Mouse (Mus musculus) MEL (cell line): ENCODE data around the gene Akap13. TPM values are rescaled to one million over a fixed set of nuclear protein-coding genes. Genes with fewer than 3 reads are reported as not detected.

Experiments used
- DNase-seq: peaks from one replicate; pipeline ENCODE4 v3.0.0; 2011; ENCODE audit warnings: low read depth, low spot score
- H3K27ac ChIP-seq: 2 replicates; pipeline ENCODE4 v1.5.1; 2012; ENCODE audit warnings: low read depth, mild to moderate bottlenecking, control low read depth, low read length, moderate library complexity; ENCODE audit not compliant: control insufficient read depth
- H3K27me3 ChIP-seq, 2 experiments: fragments of 150-350 bp in 1 of 2; sonication (generic) in 1 of 2; 2 replicates each; pipeline ENCODE4 v1.6.1; 2012; ENCODE audit warnings: low read length in 2 of 2, mild to moderate bottlenecking in 2 of 2, improper control_type of control experiment in 1 of 2, moderate library complexity in 1 of 2; ENCODE audit not compliant: insufficient read depth in 2 of 2, control insufficient read depth in 1 of 2
- H3K36me3 ChIP-seq, 2 experiments: 2 replicates each; pipeline ENCODE4 v1.6.1; 2012 to 2014; ENCODE audit warnings: low read length in 2 of 2, improper control_type of control experiment in 1 of 2, inconsistent platforms in 1 of 2, mild to moderate bottlenecking in 1 of 2; ENCODE audit not compliant: insufficient read depth in 2 of 2, control insufficient read depth in 1 of 2
- H3K4me1 ChIP-seq, 2 experiments: fragments of 150-350 bp in 1 of 2; sonication (generic) in 1 of 2; 2 replicates each; pipeline ENCODE4 v1.6.1; 2012; ENCODE audit warnings: low read length in 2 of 2, improper control_type of control experiment in 1 of 2, mild to moderate bottlenecking in 1 of 2; ENCODE audit not compliant: insufficient read depth in 2 of 2, control insufficient read depth in 1 of 2
- H3K4me3 ChIP-seq, 2 experiments: fragments of 150-350 bp in 1 of 2; sonication (generic) in 1 of 2; 2 replicates each; pipeline ENCODE4 v1.5.1; 2012; ENCODE audit warnings: low read depth in 2 of 2, low read length in 2 of 2, mild to moderate bottlenecking in 2 of 2, moderate library complexity in 2 of 2, control low read depth in 1 of 2, improper control_type of control experiment in 1 of 2; ENCODE audit not compliant: control insufficient read depth in 1 of 2, insufficient read depth in 1 of 2
- H3K79me2 ChIP-seq: 2 replicates; pipeline ENCODE4 v1.6.1; 2012; ENCODE audit warnings: mild to moderate bottlenecking, low read length, moderate library complexity; ENCODE audit not compliant: control insufficient read depth, poor library complexity, insufficient read depth
- H3K9ac ChIP-seq: 2 replicates; pipeline ENCODE4 v1.6.1; 2012; ENCODE audit warnings: low read depth, mild to moderate bottlenecking, control low read depth, low read length, moderate library complexity; ENCODE audit not compliant: control insufficient read depth, poor library complexity, severe bottlenecking
- H3K9me3 ChIP-seq: fragments of 150-350 bp; sonication (generic); replicated peaks from 2 replicates; pipeline ENCODE4 v1.6.1; 2012; ENCODE audit warnings: mild to moderate bottlenecking, low read length, improper control_type of control experiment, moderate library complexity; ENCODE audit not compliant: insufficient read depth
- CHD2 ChIP-seq: IDR thresholded peaks from 2 replicates; pipeline ENCODE4 v1.6.1; 2011; ENCODE audit warnings: low read length, improper control_type of control experiment
- EP300 ChIP-seq, 2 experiments: IDR thresholded peaks; 2 replicates each; pipeline ENCODE4 v1.6.1; 2011; ENCODE audit warnings: improper control_type of control experiment in 2 of 2, low read length in 2 of 2, low read depth in 1 of 2, mild to moderate bottlenecking in 1 of 2
- ETS1 ChIP-seq: IDR thresholded peaks from 2 replicates; pipeline ENCODE4 v1.6.1; 2012; ENCODE audit warnings: low read depth, mild to moderate bottlenecking, inconsistent platforms, low read length, improper control_type of control experiment, moderate library complexity
- JUND ChIP-seq: IDR thresholded peaks from 2 replicates; pipeline ENCODE4 v1.6.1; 2011; ENCODE audit warnings: low read depth, mild to moderate bottlenecking, improper control_type of control experiment, low read length
- KAT2A ChIP-seq: conservative IDR thresholded peaks from 2 replicates; pipeline ENCODE4 v1.6.1; 2012; ENCODE audit warnings: low read depth, low read length, improper control_type of control experiment, inconsistent platforms
- MAX ChIP-seq: IDR thresholded peaks from 2 replicates; pipeline ENCODE4 v1.6.1; 2011; ENCODE audit warnings: low read length, improper control_type of control experiment
- MAZ ChIP-seq: IDR thresholded peaks from 2 replicates; pipeline ENCODE4 v1.6.1; 2012; ENCODE audit warnings: low read depth, mild to moderate bottlenecking, inconsistent platforms, low read length, improper control_type of control experiment
- MEF2A ChIP-seq: IDR thresholded peaks from 2 replicates; pipeline ENCODE4 v1.6.1; 2014; ENCODE audit warnings: low read depth, mild to moderate bottlenecking, inconsistent platforms, low read length, improper control_type of control experiment; ENCODE audit not compliant: poor library complexity, insufficient replicate concordance, severe bottlenecking; ENCODE audit errors: extremely low read depth
- MXI1 ChIP-seq: IDR thresholded peaks from 2 replicates; pipeline ENCODE4 v1.6.1; 2011; ENCODE audit warnings: mild to moderate bottlenecking, low read depth, low read length, improper control_type of control experiment
- NRF1 ChIP-seq: IDR thresholded peaks from 2 replicates; pipeline ENCODE4 v1.6.1; 2014; ENCODE audit warnings: low read depth, mild to moderate bottlenecking, inconsistent platforms, low read length, improper control_type of control experiment, moderate library complexity; ENCODE audit not compliant: poor library complexity, insufficient read depth, severe bottlenecking
- POLR2A ChIP-seq, 2 experiments: IDR thresholded peaks; 2 replicates each; pipeline ENCODE4 v1.6.1; 2011 to 2012; ENCODE audit warnings: low read length in 2 of 2, mild to moderate bottlenecking in 2 of 2, control low read depth in 1 of 2, improper control_type of control experiment in 1 of 2, low read depth in 1 of 2, moderate library complexity in 1 of 2; ENCODE audit not compliant: control insufficient read depth in 1 of 2, insufficient read depth in 1 of 2, poor library complexity in 1 of 2
- POLR2AphosphoS5 ChIP-seq: IDR thresholded peaks from 2 replicates; pipeline ENCODE4 v1.6.1; 2012; ENCODE audit warnings: low read depth, borderline replicate concordance, mild to moderate bottlenecking, inconsistent platforms, low read length, moderate library complexity, mixed read lengths
- RAD21 ChIP-seq: IDR thresholded peaks from 2 replicates; pipeline ENCODE4 v1.6.1; 2011; ENCODE audit warnings: mild to moderate bottlenecking, low read depth, low read length, improper control_type of control experiment
- RCOR1 ChIP-seq: IDR thresholded peaks from 2 replicates; pipeline ENCODE4 v1.6.1; 2012; ENCODE audit warnings: low read depth, mild to moderate bottlenecking, inconsistent platforms, low read length, improper control_type of control experiment
- TAL1 ChIP-seq: IDR thresholded peaks from 2 replicates; pipeline ENCODE4 v1.6.1; 2012; ENCODE audit warnings: mild to moderate bottlenecking, inconsistent platforms, low read length, moderate library complexity, mixed read lengths
- TCF12 ChIP-seq: IDR thresholded peaks from 2 replicates; pipeline ENCODE4 v1.6.1; 2014; ENCODE audit warnings: low read depth, mild to moderate bottlenecking, inconsistent platforms, low read length, improper control_type of control experiment, moderate library complexity
- UBTF ChIP-seq: IDR thresholded peaks from 2 replicates; pipeline ENCODE4 v1.6.1; 2012; ENCODE audit warnings: low read depth, mild to moderate bottlenecking, inconsistent platforms, low read length, improper control_type of control experiment, moderate library complexity, borderline replicate concordance; ENCODE audit not compliant: insufficient read depth
- USF2 ChIP-seq, 2 experiments: IDR thresholded peaks; 2 replicates each; pipeline ENCODE4 v1.6.1; 2011 to 2012; ENCODE audit warnings: improper control_type of control experiment in 2 of 2, low read length in 2 of 2, borderline replicate concordance in 1 of 2, inconsistent platforms in 1 of 2, low read depth in 1 of 2, mild to moderate bottlenecking in 1 of 2; ENCODE audit not compliant: insufficient read depth in 1 of 2
- ZC3H11A ChIP-seq: IDR thresholded peaks from 2 replicates; pipeline ENCODE4 v1.6.1; 2012; ENCODE audit warnings: low read depth, mild to moderate bottlenecking, inconsistent platforms, low read length, improper control_type of control experiment
- polyA plus RNA-seq, 2 experiments: library from polyadenylated mRNA; stranded (reverse) in 1 of 2; unstranded in 1 of 2; fragments of >175 nt in 1 of 2; fragments of >200 nt in 1 of 2; gene quantifications; 2 replicates each; pipeline versions ENCODE4 v1.2.1 to v1.2.4; 2012; ENCODE audit warnings: low replicate concordance in 2 of 2, low read depth in 1 of 2; ENCODE audit not compliant: insufficient read length in 2 of 2, insufficient read depth in 1 of 2, missing spikeins in 1 of 2
- total RNA-seq: library from RNA; depleted of rRNA; stranded (reverse); fragments of 300-350 nt; gene quantifications from 2 replicates; pipeline ENCODE4 v1.2.3, GENCODE M21; 2012

Gene Akap13
- total and polyA plus RNA-seq, 3 experiments, result 4.1 to 4.5 TPM; not detected in 1

GRCm38 (mm10) chr7:75755861-75756449 is 300.6 kb downstream of the Akap13 start:
- H3K36me3 ChIP-seq, result peaks cover 0 to 3% of the 10 kb centered on the region in 2 experiments; a peak in 1 of 4 replicates
- H3K9ac ChIP-seq, result no peak overlapping the region
- H3K79me2 ChIP-seq, result no peaks in the 10 kb centered on the region
- no peak overlapping the region for H3K27ac ChIP-seq
- DNase-seq, result no peak
- H3K27me3 ChIP-seq, result no peaks in the 10 kb centered on the region
- peaks cover 0 to 10% of the 10 kb centered on the region in 2 experiments; a peak in 2 of 4 replicates for H3K4me1 ChIP-seq
- H3K9me3 ChIP-seq, result no peaks in the 10 kb centered on the region
- TF ChIP-seq ZC3H11A, result no peak
- no peak for TF ChIP-seq MAZ
- no peak for TF ChIP-seq MAX
- TF ChIP-seq NRF1, result no peak
- no peak for TF ChIP-seq CHD2
- no peak for TF ChIP-seq TAL1
- no peak for TF ChIP-seq TCF12
- no peak for TF ChIP-seq MEF2A
- TF ChIP-seq POLR2AphosphoS5, result no peak
- TF ChIP-seq EP300 (IDR thresholded peaks at IDR 0.05; ENCODE audit: low read depth in 1 of 2, low read length in 2 of 2), result no peak
- TF ChIP-seq USF2 (IDR thresholded peaks at IDR 0.05; ENCODE audit: borderline replicate concordance in 1 of 2, insufficient read depth in 1 of 2, low read depth in 1 of 2, low read length in 2 of 2), result no peak
- no peak for TF ChIP-seq POLR2A (IDR thresholded peaks at IDR 0.05; ENCODE audit: control insufficient read depth in 1 of 2, insufficient read depth in 1 of 2, low read depth in 1 of 2, low read length in 2 of 2, poor library complexity in 1 of 2)
- TF ChIP-seq ETS1, result no peak
- no peak for TF ChIP-seq UBTF
- TF ChIP-seq RAD21, result no peak
- TF ChIP-seq RCOR1, result no peak
- no peak for TF ChIP-seq JUND
- no peak for TF ChIP-seq MXI1
- TF ChIP-seq, all 39 proteins: peak for 0
- no peak overlapping the region for H3K4me3 ChIP-seq

GRCm38 (mm10) chr7:75759992-75760514 is 304.7 kb downstream of the Akap13 start:
- Histone ChIP-seq H3K4me3 (no peak overlapping the region), H3K9ac (no peak overlapping the region), H3K27ac (no peak overlapping the region), H3K4me1 (peaks cover 2 to 17% of the 10 kb centered on the region in 2 experiments; a peak in 3 of 4 replicates), H3K27me3 (no peaks in the 10 kb centered on the region), H3K79me2 (no peaks in the 10 kb centered on the region), H3K9me3 (no peaks in the 10 kb centered on the region), H3K36me3 (peaks cover 0 to 8% of the 10 kb centered on the region in 2 experiments; a peak in 2 of 4 replicates)
- DNase-seq, result no peak
- TF ChIP-seq KAT2A, result no peak
- no peak for TF ChIP-seq USF2 (IDR thresholded peaks at IDR 0.05; ENCODE audit: borderline replicate concordance in 1 of 2, insufficient read depth in 1 of 2, low read depth in 1 of 2, low read length in 2 of 2)
